Comparison of ENCODE assay signal across 23 mouse cellular contexts in genomic region chr17:83466697-83467251, GRCm38 (mm10). TPM values are rescaled to one million over a fixed set of nuclear protein-coding genes. Genes with fewer than 3 reads are reported as not detected.
DNase-seq lines count a peak whose midpoint lies in the region; ATAC-seq and TF ChIP-seq lines count a peak whose summit lies in the region.
"Had no signal": no experiment of that assay in that cellular context is flagged by ENCODE, and none has a peak within 500 bp of the region (broad histone marks: within the 10 kb centered on the region; RNA-seq: fewer than 3 reads in every experiment).

No protein-coding gene starts in this region.

- H3K36me3 ChIP-seq in midbrain, embryonic 10.5 days, result peaks cover 64% of the 10 kb centered on the region
- peaks cover 24% of the 10 kb centered on the region for H3K36me3 ChIP-seq in midbrain, postnatal 0 days (ENCODE audit: insufficient read depth, low read length)
- H3K36me3 ChIP-seq in forebrain, embryonic 16.5 days (ENCODE audit: control insufficient read depth, insufficient read depth), result peaks cover 13% of the 10 kb centered on the region; the same call in 1 of the 2 replicates

- H3K4me2 ChIP-seq in midbrain, postnatal 0 days (ENCODE audit: low read depth, low read length, poor library complexity, severe bottlenecking), result no peak overlapping the region
- H3K4me2 ChIP-seq in forebrain, embryonic 16.5 days (ENCODE audit: low read length), result no peak overlapping the region
- H3K4me2 ChIP-seq: heart, embryonic 12.5 days; limb, embryonic 13.5 days; liver, embryonic 13.5 days; lung, embryonic 14.5 days had no signal

- no peak overlapping the region for H3K9ac ChIP-seq in midbrain, postnatal 0 days (replicated peaks; ENCODE audit: low read length, poor library complexity, severe bottlenecking)
- no peak overlapping the region for H3K9ac ChIP-seq in forebrain, embryonic 16.5 days (replicated peaks; ENCODE audit: low read depth, low read length)
- H3K9ac ChIP-seq: heart, embryonic 12.5 days; limb, embryonic 13.5 days; liver, embryonic 13.5 days; lung, embryonic 14.5 days had no signal

- 88% methylated on average over 6 of the region's 6 CpGs for WGBS in midbrain, embryonic 10.5 days
- 79% methylated on average over 6 of the region's 6 CpGs for WGBS in midbrain, postnatal 0 days
- 84% methylated on average over 6 of the region's 6 CpGs for WGBS in forebrain, embryonic 16.5 days

- H3K9me3 ChIP-seq in midbrain, embryonic 10.5 days (replicated peaks), result no peaks in the 10 kb centered on the region
- no peaks in the 10 kb centered on the region for H3K9me3 ChIP-seq in midbrain, postnatal 0 days (ENCODE audit: low read length)
- no peaks in the 10 kb centered on the region for H3K9me3 ChIP-seq in forebrain, embryonic 16.5 days (ENCODE audit: control insufficient read depth, low read length)
- H3K9me3 ChIP-seq: forebrain, embryonic 10.5 days; heart, embryonic 12.5 days; limb, embryonic 13.5 days; liver, embryonic 13.5 days had no signal

- no peak for TF ChIP-seq POLR2A in brain, embryonic 14.5 days (IDR thresholded peaks at IDR 0.05; ENCODE audit: borderline replicate concordance, extremely low read depth, insufficient read depth, insufficient read length, poor library complexity, severe bottlenecking)

- peak overlapping the region; percentile 25; the same call in 1 of the 2 replicates for H3K27ac ChIP-seq in midbrain, embryonic 10.5 days (replicated peaks)
- no peak overlapping the region for H3K27ac ChIP-seq in midbrain, postnatal 0 days (ENCODE audit: low read depth, low read length)
- H3K27ac ChIP-seq in forebrain, embryonic 16.5 days (ENCODE audit: low read length), result no peak overlapping the region
- H3K27ac ChIP-seq: forebrain, embryonic 10.5 days; gastrocnemius, adult 2 months; kidney, postnatal 0 days; limb, embryonic 13.5 days; liver, embryonic 13.5 days; macrophage had no signal

- no peak for ATAC-seq in midbrain, postnatal 0 days (ENCODE audit: low FRiP score)
- ATAC-seq in forebrain, embryonic 16.5 days, result no peak
- ATAC-seq: midbrain, embryonic 16.5 days had no signal

- H3K4me3 ChIP-seq in midbrain, embryonic 10.5 days, result no peak overlapping the region
- no peak overlapping the region for H3K4me3 ChIP-seq in midbrain, postnatal 0 days (ENCODE audit: low read depth, low read length)
- no peak overlapping the region for H3K4me3 ChIP-seq in forebrain, embryonic 16.5 days (replicated peaks; ENCODE audit: low read length)
- H3K4me3 ChIP-seq: forebrain, embryonic 10.5 days; gastrocnemius, adult 2 months; heart, embryonic 12.5 days; limb, embryonic 13.5 days; liver, embryonic 13.5 days had no signal

- DNase-seq in adrenal gland, adult 8-10 months, result peak; percentile 19
- DNase-seq in adrenal gland, postnatal 4 days (ENCODE audit: low spot score in 2 of 2), result no peak
- no peak for DNase-seq in midbrain, embryonic 10.5 days (ENCODE audit: low spot score)
- DNase-seq in midbrain, postnatal 0 days (ENCODE audit: low spot score), result no peak
- peak; percentile 12 for DNase-seq in brain, embryonic 14.5 days (ENCODE audit: low read depth)
- DNase-seq in cerebellum, postnatal 14 days, result no peak
- DNase-seq: cerebellum, postnatal 10 days; gastrocnemius, adult 2 months; heart, postnatal 36 days; kidney, adult 11 months; layer of hippocampus, postnatal 36 days; liver, embryonic 13.5 days; lung, embryonic 14.5 days; right cerebral cortex, postnatal 14 days; spleen, adult 18-20 months; thymus, postnatal 36 days had no signal

- no peaks in the 10 kb centered on the region for H3K27me3 ChIP-seq in midbrain, embryonic 10.5 days (ENCODE audit: low read depth, poor library complexity, severe bottlenecking)
- no peaks in the 10 kb centered on the region for H3K27me3 ChIP-seq in midbrain, postnatal 0 days (ENCODE audit: insufficient read depth, low read length)
- H3K27me3 ChIP-seq in forebrain, embryonic 16.5 days (replicated peaks; ENCODE audit: control insufficient read depth, insufficient read depth, low read length), result no peaks in the 10 kb centered on the region
- H3K27me3 ChIP-seq: heart, embryonic 12.5 days; limb, embryonic 13.5 days; liver, embryonic 13.5 days had no signal

- no peak for TF ChIP-seq CTCF in midbrain, postnatal 0 days (IDR thresholded peaks at IDR 0.05)
- no peak for TF ChIP-seq CTCF in brain, embryonic 14.5 days (IDR thresholded peaks at IDR 0.05; ENCODE audit: borderline replicate concordance, extremely low read depth, insufficient read depth, insufficient read length)

- H3K4me1 ChIP-seq in midbrain, embryonic 10.5 days, result peaks cover 6% of the 10 kb centered on the region; the same call in 1 of the 2 replicates
- no peaks in the 10 kb centered on the region for H3K4me1 ChIP-seq in midbrain, postnatal 0 days (ENCODE audit: insufficient read depth, low read length)
- no peaks in the 10 kb centered on the region for H3K4me1 ChIP-seq in forebrain, embryonic 16.5 days (replicated peaks; ENCODE audit: control insufficient read depth, insufficient read depth, low read length)
- H3K4me1 ChIP-seq: forebrain, embryonic 10.5 days; heart, embryonic 12.5 days; limb, embryonic 13.5 days; liver, embryonic 13.5 days had no signal

RNA-seq across cellular contexts. Expression of gene Cox7a2l, which starts 50.4 kb away (rescaled TPM):
- total RNA-seq in adrenal gland, adult 8-10 months (2022), result 100 to 1,000 TPM; 167 to 202 (median 190) TPM
- 100 to 1,000 TPM; 241 to 253 TPM for total RNA-seq in adrenal gland, postnatal 4 days (2021)
- 138 and 143 TPM in 2 replicates for polyA plus RNA-seq in midbrain, embryonic 10.5 days (2016; fragmentation: Nextera tagmentation; extraction: Ambion mirVana)
- total RNA-seq in midbrain, postnatal 0 days (2014; rRNA removed), result 354 and 498 TPM in 2 replicates
- 228 and 230 TPM in 2 replicates for polyA plus RNA-seq in midbrain, postnatal 0 days (2015; fragmentation: Nextera tagmentation; extraction: Ambion mirVana)
- polyA plus RNA-seq in brain, embryonic 14.5 days (2012; rRNA removed), result 246 and 257 TPM in 2 replicates
- 179 and 181 TPM in 2 replicates for polyA plus RNA-seq in forebrain, embryonic 16.5 days (2015; fragmentation: Nextera tagmentation; extraction: Ambion mirVana)

Comparison
In these comparisons a context has a peak if more than half of its experiments do, and no peak if none do; other contexts are left out.
1. DNase-seq: peak in adrenal gland, adult 8-10 months (single experiment) and brain, embryonic 14.5 days (single experiment); none in adrenal gland, postnatal 4 days (0 of 2), midbrain, embryonic 10.5 days (single experiment), midbrain, postnatal 0 days (single experiment) and cerebellum, postnatal 14 days (0 of 2).